Mouse (Mus musculus) heart, adult 2 months (tissue): Measurements from ENCODE around the gene Olfr552. TPM values are rescaled to one million over a fixed set of nuclear protein-coding genes. Genes with fewer than 3 reads are reported as not detected.

Source experiments
- DNase-seq, 2 experiments: peaks; one replicate each; pipeline ENCODE4 v3.0.0; 2021
- H3K27ac ChIP-seq: fragments of 200-600 bp; 2 replicates; pipeline ENCODE4 v1.8.1; 2022
- H3K27me3 ChIP-seq: fragments of 200-500 bp; 2 replicates; pipeline ENCODE4 v1.6.1; 2012; ENCODE audit warnings: mild to moderate bottlenecking, low read length, inconsistent platforms, mixed read lengths; ENCODE audit not compliant: control insufficient read depth, insufficient read depth
- H3K36me3 ChIP-seq: fragments of 200-500 bp; 2 replicates; pipeline ENCODE4 v1.6.1; 2012; ENCODE audit warnings: low read length, inconsistent platforms; ENCODE audit not compliant: control insufficient read depth, insufficient read depth
- H3K4me1 ChIP-seq: fragments of 200-500 bp; 2 replicates; pipeline ENCODE4 v1.6.1; 2011; ENCODE audit warnings: low read length; ENCODE audit not compliant: control insufficient read depth, insufficient read depth
- H3K4me3 ChIP-seq: fragments of 200-600 bp; 2 replicates; pipeline ENCODE4 v1.8.1; 2022
- H3K79me2 ChIP-seq: fragments of 200-500 bp; replicated peaks from 2 replicates; pipeline ENCODE4 v1.6.1; 2012; ENCODE audit warnings: mild to moderate bottlenecking, inconsistent platforms, low read length, moderate library complexity, mixed read lengths; ENCODE audit not compliant: control insufficient read depth, insufficient read depth
- H3K9ac ChIP-seq: fragments of 200-500 bp; 2 replicates; pipeline ENCODE4 v1.6.1; 2012; ENCODE audit warnings: low read depth, mild to moderate bottlenecking, control low read depth, inconsistent platforms, low read length, mixed read lengths
- CTCF ChIP-seq: fragments of 200-600 bp; IDR thresholded peaks from 2 replicates; pipeline ENCODE4 v1.8.1; 2022; ENCODE audit warnings: antibody characterized with exemption, mild to moderate bottlenecking, moderate library complexity
- EP300 ChIP-seq: fragments of 200-500 bp; IDR thresholded peaks from 2 replicates; pipeline ENCODE4 v1.6.1; 2011; ENCODE audit warnings: low read depth, low read length, control low read depth; ENCODE audit not compliant: insufficient read depth
- POLR2A ChIP-seq: fragments of 200-500 bp; IDR thresholded peaks from 2 replicates; pipeline ENCODE4 v1.6.1; 2011; ENCODE audit warnings: mild to moderate bottlenecking, low read depth, low read length, control low read depth; ENCODE audit not compliant: insufficient read depth
- WGBS: fragments of 180-500 bp; shearing (Covaris S2); methylation state at CpG from one replicate; pipeline ENCODE4 v1.1.7; 2018; 5-methylcytosine and 5-hydroxymethylcytosine counted together
- intact Hi-C: fragments of 180-260 bp; cut with DNase I; formaldehyde crosslinking; loops from one replicate; pipeline ENCODE4 v1.15.1; 2025
- long read RNA-seq: library from polyadenylated mRNA; stranded (forward); transcript quantifications from one replicate; pipeline ENCODE4 v2.0.0, GENCODE M21; 2021
- polyA plus RNA-seq: library from polyadenylated mRNA; depleted of rRNA; stranded (reverse); fragments of >200 nt; gene quantifications from 2 replicates; pipeline ENCODE4 v1.2.3, GENCODE M21; 2012; rRNA removed
- total RNA-seq, 2 experiments: library from RNA; stranded (reverse); gene quantifications; 2 replicates each; pipeline ENCODE4 v1.2.3; 2021

The Olfr552 gene
- total RNA-seq = under 1 TPM; 0.13 to 0.20 TPM
- polyA plus RNA-seq = not detected in 2 replicates
- long read RNA-seq = 0 reads

DNA sequence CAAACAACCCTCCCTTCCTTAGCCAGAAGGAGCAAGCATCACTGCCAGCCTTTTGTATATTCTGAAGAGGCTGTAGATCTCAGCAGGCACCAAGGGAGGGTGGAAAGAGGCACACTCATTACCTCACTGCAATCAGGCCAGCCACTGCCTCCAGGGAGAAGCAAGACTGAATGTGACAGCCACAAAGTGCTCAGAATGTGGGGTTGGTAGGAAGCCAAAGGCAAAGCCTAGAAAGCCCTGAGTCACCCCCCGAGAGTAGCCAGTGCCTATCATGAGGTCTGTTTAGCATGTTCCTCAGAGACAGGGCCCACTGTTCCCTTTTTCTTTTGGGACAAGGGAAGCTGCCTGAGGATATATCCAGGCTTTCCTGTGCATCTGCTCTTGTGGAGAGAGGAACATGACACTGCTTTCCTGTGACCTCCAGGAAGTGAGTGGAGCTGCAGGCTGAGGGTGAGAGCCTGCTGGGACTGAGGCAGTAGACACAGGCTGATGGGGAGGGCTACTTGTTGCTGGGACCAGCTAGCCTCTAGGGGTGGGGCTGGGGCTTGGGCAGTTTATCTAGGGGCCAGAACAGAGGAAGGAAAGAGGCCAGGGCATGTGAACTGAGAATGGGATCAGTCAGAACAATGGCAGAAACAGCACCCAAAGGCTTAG, at the start of gene Olfr552:
Gene Olfr552 (plus strand): TSS at position 393 of the 654 bp plus-strand sequence.
- Histone ChIP-seq H3K4me1 (no peaks in the 10 kb centered on the region), H3K4me3 (no peak within 1 kb of the TSS), H3K27ac (no peak within 1 kb of the TSS), H3K9ac (no peak within 1 kb of the TSS), H3K79me2 (no peaks in the 10 kb centered on the region), H3K36me3 (no peaks in the 10 kb centered on the region), H3K27me3 (no peaks in the 10 kb centered on the region)
- no peak for DNase-seq
- no peak for TF ChIP-seq POLR2A
- 35% methylated on average over 1 of the region's 1 CpGs for WGBS
- intact Hi-C loops = no loop called here

DNA sequence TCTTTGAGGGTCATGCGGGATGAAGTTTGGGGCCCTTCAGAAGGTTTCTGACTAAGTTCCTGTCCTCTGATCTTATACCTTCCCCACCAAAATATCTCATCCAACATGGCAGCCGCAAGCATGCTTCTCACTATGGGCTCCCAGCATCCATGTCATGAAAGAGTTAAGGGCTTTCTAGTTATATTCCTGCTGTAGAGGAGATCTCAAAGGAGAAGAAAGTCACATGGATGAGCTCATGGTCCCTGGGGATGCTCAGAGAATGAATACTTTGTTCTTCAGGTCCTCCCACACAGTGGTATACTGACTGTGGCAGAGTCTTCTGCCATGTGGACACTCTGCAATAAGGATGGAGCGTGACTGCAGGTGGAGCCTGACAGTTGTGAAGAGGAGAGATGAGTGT, 48.0 kb upstream of the Olfr552 start, which contains the start of gene Olfr549:
Gene Olfr549 (plus strand): TSS at position 301 of the 400 bp plus-strand sequence.
- 78% methylated on average over 3 of the region's 3 CpGs for WGBS
- Histone ChIP-seq H3K4me1 (no peaks in the 10 kb centered on the region), H3K27me3 (no peaks in the 10 kb centered on the region), H3K27ac (no peak within 1 kb of the TSS), H3K9ac (no peak within 1 kb of the TSS), H3K4me3 (no peak within 1 kb of the TSS), H3K79me2 (no peaks in the 10 kb centered on the region), H3K36me3 (no peaks in the 10 kb centered on the region)
- no peak for TF ChIP-seq EP300
- no peak for DNase-seq
- intact Hi-C loops = no loop called here

DNA sequence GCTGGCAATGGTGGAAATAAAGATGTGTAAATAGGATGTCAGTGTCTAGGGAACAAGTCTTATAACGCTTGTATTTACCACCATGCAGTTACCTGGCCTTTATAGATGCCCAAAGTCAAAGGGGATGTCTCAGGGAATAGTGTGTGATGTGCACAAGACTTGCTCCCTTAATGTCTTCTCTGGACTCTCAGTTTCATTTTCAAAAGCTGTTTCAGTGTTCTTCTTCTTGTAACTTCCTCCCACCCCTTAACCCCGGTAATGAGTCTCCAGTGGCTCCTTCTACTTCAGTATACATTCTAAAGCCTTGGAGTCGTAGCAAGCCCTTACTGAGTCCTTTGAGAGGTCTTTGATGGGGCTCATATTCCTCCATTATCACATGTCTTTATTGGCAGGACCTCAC, 44.3 kb upstream of the Olfr552 start:
- Histone ChIP-seq H3K9ac (no peak overlapping the region), H3K4me1 (no peaks in the 10 kb centered on the region), H3K4me3 (no peak overlapping the region), H3K27me3 (no peaks in the 10 kb centered on the region), H3K36me3 (no peaks in the 10 kb centered on the region), H3K27ac (no peak overlapping the region), H3K79me2 (no peaks in the 10 kb centered on the region)
- TF ChIP-seq POLR2A (no peak), EP300 (no peak), CTCF (no peak)
- whole genome bisulfite sequencing = 69% methylated on average over 3 of the region's 3 CpGs
- DNase-seq = no peak
- intact Hi-C loops = no loop called here

DNA sequence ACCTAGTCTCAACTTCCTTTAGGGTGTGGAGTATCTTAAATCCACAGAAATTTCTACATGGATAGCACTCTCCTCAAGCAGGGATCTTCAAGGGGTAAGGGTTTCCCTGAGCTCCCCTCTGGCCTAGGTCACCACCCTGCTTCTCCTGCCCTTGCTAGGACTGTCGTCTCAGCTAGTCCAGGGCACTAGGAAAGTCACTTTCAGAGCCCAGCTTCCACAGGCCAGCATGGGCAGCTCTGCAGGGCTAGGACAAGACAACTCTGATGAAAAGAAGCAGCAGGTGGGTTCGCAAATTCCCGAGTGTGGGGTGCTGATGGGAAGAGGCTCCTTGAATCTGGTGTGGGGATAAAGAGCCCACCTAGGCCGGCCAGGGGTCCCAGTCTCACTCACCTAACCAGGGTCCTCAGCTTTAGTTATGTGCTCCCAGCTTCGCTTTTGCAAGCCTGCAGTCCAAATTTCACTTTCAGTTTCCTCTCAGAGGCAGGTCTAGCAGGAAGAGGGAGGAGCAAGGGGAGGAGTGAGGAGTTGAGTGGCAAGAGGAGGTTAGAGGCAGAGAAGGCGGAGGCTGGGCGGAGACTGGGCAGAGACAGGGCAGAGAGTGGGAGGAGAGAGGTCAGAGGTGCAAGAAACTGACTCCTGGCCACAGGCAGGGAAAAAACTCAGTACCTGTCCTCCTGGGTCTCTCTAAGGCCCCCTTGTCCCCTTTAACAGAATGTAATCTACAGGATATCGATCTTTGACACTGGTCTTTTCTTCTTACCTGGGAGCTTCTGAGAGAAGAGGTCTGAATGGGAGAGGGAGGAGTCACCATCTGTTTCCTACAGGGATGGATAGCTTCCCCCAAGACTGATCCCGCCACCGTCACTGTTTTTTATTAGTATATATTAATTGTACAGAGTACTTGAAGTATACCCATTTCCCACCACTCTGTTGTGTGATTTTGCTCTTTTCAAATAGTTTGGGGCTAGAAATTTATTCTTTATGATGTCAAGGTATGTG, 32.3 kb upstream of the Olfr552 start, which contains the start of gene Trim21:
Gene Trim21 (minus strand): TSS at position 488 of the 999 bp plus-strand sequence.
- intact Hi-C loops = loop anchor here (5.0 to 10.0 kb wide), 2 partner anchors 122 to 300 kb away; partner anchors contain the start of genes Stim1 and Trim68
- Histone ChIP-seq H3K4me3 (peak within 1 kb of the TSS; percentile 63), H3K4me1 (no peaks in the 10 kb centered on the region), H3K79me2 (no peaks in the 10 kb centered on the region), H3K9ac (peak within 1 kb of the TSS; percentile 64), H3K27ac (peak within 1 kb of the TSS; percentile 82), H3K27me3 (no peaks in the 10 kb centered on the region), H3K36me3 (peaks cover 3% of the 10 kb centered on the region)
- 13% methylated on average over 10 of the region's 10 CpGs for WGBS
- DNase-seq = peak; percentile 91 to 92
- TF ChIP-seq EP300 = no peak
- TF ChIP-seq POLR2A = peak; percentile 89

DNA sequence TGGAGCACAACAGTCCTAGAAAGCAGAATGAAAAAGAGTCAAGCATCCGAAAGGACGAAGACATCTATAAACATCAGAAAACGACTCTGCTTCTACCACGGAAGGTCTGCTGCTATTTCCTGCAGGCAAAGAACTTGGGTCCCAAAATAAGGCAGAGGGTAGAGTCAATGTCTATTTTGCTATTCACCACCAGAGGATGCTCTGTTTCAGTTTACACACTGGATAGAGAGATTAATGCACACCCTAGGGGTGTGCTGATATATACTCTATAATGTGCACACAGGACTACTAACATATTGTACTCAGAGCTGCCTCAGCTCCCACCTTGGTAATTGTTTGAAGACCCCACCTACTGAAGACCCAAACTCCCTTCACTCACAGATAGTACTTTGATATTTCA, 31.4 kb upstream of the Olfr552 start:
- Histone ChIP-seq H3K4me3 (no peak overlapping the region), H3K27me3 (no peaks in the 10 kb centered on the region), H3K79me2 (no peaks in the 10 kb centered on the region), H3K27ac (no peak overlapping the region), H3K36me3 (peaks cover 3% of the 10 kb centered on the region), H3K4me1 (no peaks in the 10 kb centered on the region), H3K9ac (no peak overlapping the region)
- intact Hi-C loops = loop anchor here (10.0 kb wide), 1 partner anchor 301 kb away; the partner anchor contains the start of gene Stim1
- WGBS = 83% methylated on average over 4 of the region's 4 CpGs
- TF ChIP-seq EP300 (no peak), POLR2A (no peak), CTCF (peak; percentile 21; the same call in 1 of the 2 replicates)
- DNase-seq = no peak

DNA sequence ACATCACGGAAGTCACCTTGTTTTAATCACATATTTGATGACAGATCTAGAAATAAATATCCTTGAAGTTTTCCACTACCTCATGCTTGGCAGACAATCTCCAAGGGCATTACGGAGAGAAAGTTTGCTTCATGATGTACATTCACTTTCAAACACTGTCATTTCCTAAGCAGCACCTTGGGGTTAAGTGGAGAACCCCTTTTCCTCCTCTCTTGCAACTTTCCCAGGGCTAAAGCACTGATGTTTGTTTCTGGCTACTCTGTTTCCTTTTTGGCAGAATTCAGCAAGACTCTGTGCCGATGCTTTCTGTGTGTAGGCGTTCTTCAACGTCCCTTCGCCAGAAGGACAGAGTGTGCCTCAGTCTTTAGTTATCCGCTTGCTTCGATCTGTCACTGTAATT, 26.4 kb upstream of the Olfr552 start, which contains the start of gene Olfr550:
Gene Olfr550 (plus strand): TSS at position 301 of the 400 bp plus-strand sequence.
- Histone ChIP-seq H3K36me3 (no peaks in the 10 kb centered on the region), H3K4me3 (no peak within 1 kb of the TSS), H3K9ac (no peak within 1 kb of the TSS), H3K27ac (no peak within 1 kb of the TSS), H3K79me2 (no peaks in the 10 kb centered on the region), H3K4me1 (no peaks in the 10 kb centered on the region; the same call in 1 of the 2 replicates), H3K27me3 (no peaks in the 10 kb centered on the region)
- 71% methylated on average over 8 of the region's 8 CpGs for WGBS
- intact Hi-C loops = no loop called here
- DNase-seq = no peak
- TF ChIP-seq CTCF (no peak), EP300 (no peak), POLR2A (no peak)
